Mouse (Mus musculus) CH12.LX (cell line): ENCODE measurements around the gene Zscan4f. TPM values are rescaled to one million over a fixed set of nuclear protein-coding genes. Genes with fewer than 3 reads are reported as not detected.
"Not testable (repeated sequence)": the region's sequence is repeated elsewhere in the genome, so short reads cannot be mapped to it uniquely, and the experiment has no call there.

ENCODE experiments used
- DNase-seq: peaks from one replicate; pipeline ENCODE4 v3.0.0-alpha.2; 2013; ENCODE audit errors: extremely low read depth
- H3K27ac ChIP-seq: 2 replicates; pipeline ENCODE4 v1.5.1; 2012; ENCODE audit warnings: low read depth, mild to moderate bottlenecking, control low read depth, moderate library complexity; ENCODE audit not compliant: insufficient read depth
- H3K27me3 ChIP-seq: replicated peaks from 2 replicates; pipeline ENCODE3; 2012; ENCODE audit warnings: inconsistent platforms
- H3K36me3 ChIP-seq, 2 experiments: replicated peaks in 1 of 2; 2 replicates each; pipeline versions ENCODE3 to v1.6.1; 2012; ENCODE audit warnings: inconsistent platforms in 1 of 2, low read length in 1 of 2, mild to moderate bottlenecking in 1 of 2, mixed read lengths in 1 of 2, moderate library complexity in 1 of 2; ENCODE audit not compliant: control insufficient read depth in 1 of 2, insufficient read depth in 1 of 2
- H3K4me1 ChIP-seq, 2 experiments: 2 replicates each; pipeline ENCODE4 v1.6.1; 2012; ENCODE audit warnings: inconsistent platforms in 1 of 2, moderate library complexity in 1 of 2; ENCODE audit not compliant: insufficient read depth in 2 of 2, control insufficient read depth in 1 of 2
- H3K4me2 ChIP-seq: 2 replicates; pipeline ENCODE4 v1.6.1; 2012; ENCODE audit warnings: low read depth, mild to moderate bottlenecking, control low read depth; ENCODE audit not compliant: poor library complexity, insufficient read depth, severe bottlenecking
- H3K4me3 ChIP-seq, 3 experiments: fragments of 150-350 bp in 1 of 3; sonication (generic) in 1 of 3; replicated peaks in 1 of 3; 2 replicates each; pipeline versions ENCODE3 to v1.5.1; 2011 to 2012; ENCODE audit warnings: low read depth in 2 of 3, low read length in 2 of 3, mild to moderate bottlenecking in 2 of 3, moderate library complexity in 2 of 3, control low read depth in 1 of 3, improper control_type of control experiment in 1 of 3, inconsistent platforms in 1 of 3, mixed read lengths in 1 of 3; ENCODE audit not compliant: poor library complexity in 1 of 3
- H3K79me2 ChIP-seq: replicated peaks from 2 replicates; pipeline ENCODE4 v1.6.1; 2012; ENCODE audit warnings: mild to moderate bottlenecking, moderate library complexity; ENCODE audit not compliant: control insufficient read depth, poor library complexity, insufficient read depth, severe bottlenecking; ENCODE audit errors: extremely low read depth
- H3K9ac ChIP-seq: 2 replicates; pipeline ENCODE4 v1.6.1; 2012; ENCODE audit warnings: low read depth, mild to moderate bottlenecking, control low read depth, moderate library complexity; ENCODE audit not compliant: insufficient read depth
- H3K9me3 ChIP-seq: replicated peaks from 2 replicates; pipeline ENCODE3; 2012; ENCODE audit warnings: low read length, inconsistent platforms, mixed read lengths
- dilution Hi-C: fragments of 300-500 bp; cut with MboI; formaldehyde crosslinking; loops from 2 replicates; pipeline ENCODE4 v1.14.3; 2020; ENCODE audit warnings: low sequenced_read_pairs; ENCODE audit not compliant: extremely low pct_unique_long_range_greater_than_20kb, extremely low pct_ligation_motif_present
- in situ Hi-C: fragments of 300-500 bp; cut with MboI; formaldehyde crosslinking; loops from 3 replicates; pipeline ENCODE4 v1.14.3; 2019; ENCODE audit warnings: low sequenced_read_pairs, low pct_ligation_motif_present, low pct_unique_long_range_greater_than_20kb, mixed read lengths
- polyA plus RNA-seq: library from polyadenylated mRNA; unstranded; fragments of >175 nt; gene quantifications from 2 replicates; pipeline ENCODE4 v1.2.1, GENCODE M21; 2012; ENCODE audit warnings: low read depth; ENCODE audit not compliant: insufficient read length
- total RNA-seq, 2 experiments: library from RNA; depleted of rRNA; stranded (reverse); fragments of 300-350 nt in 1 of 2; fragments of >200 nt in 1 of 2; gene quantifications; 2 replicates each; pipeline ENCODE4 v1.2.3; 2012 to 2014

Zscan4f gene
- total RNA-seq (2012; rRNA removed) (0.13 TPM in 1 of 2 replicates, not detected in the other), total RNA-seq (2014; rRNA removed) (not detected in 2 replicates), polyA plus RNA-seq (not detected in 2 replicates)

DNA sequence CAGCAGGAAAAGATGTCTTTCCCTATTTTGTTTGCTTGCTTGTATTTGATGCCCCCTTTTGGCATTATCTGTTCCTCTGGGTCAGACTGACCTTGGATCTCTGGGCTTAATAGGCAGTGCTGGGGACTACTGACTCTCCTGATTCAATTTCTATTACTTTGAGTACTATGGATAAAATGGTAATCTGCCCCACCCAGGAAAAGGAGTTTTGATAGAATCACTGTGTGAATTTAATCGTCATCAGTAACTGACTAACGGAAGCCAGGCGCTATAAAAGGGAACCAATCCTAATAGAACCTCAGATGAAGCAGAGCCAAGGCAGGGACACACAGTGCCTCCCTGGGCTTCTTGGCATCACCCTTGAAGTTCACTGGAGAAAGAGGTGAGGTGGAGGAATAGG is at the start of gene Zscan4f:
TSS of gene Zscan4f (plus strand) at position 301 of the 400 bp plus-strand sequence.
- H3K4me1 ChIP-seq, H3K27me3 ChIP-seq, H3K27ac ChIP-seq, H3K4me3 ChIP-seq, H3K4me2 ChIP-seq, H3K36me3 ChIP-seq, dilution Hi-C loops, H3K9ac ChIP-seq, DNase-seq, H3K79me2 ChIP-seq, in situ Hi-C loops, H3K9me3 ChIP-seq: not testable (repeated sequence)

- H3K9ac ChIP-seq, in situ Hi-C loops, DNase-seq, H3K36me3 ChIP-seq, H3K4me2 ChIP-seq, H3K79me2 ChIP-seq, H3K4me1 ChIP-seq, H3K9me3 ChIP-seq, H3K27ac ChIP-seq, H3K27me3 ChIP-seq, dilution Hi-C loops, H3K4me3 ChIP-seq: not testable (repeated sequence)
Observed at GRCm38 (mm10) chr7:11384641-11385040, 13.1 kb upstream of the Zscan4f start.

Other genes starting within 250 kb of the Zscan4f start
- gene Zscan4d, start 231.8 kb upstream of the Zscan4f start, total RNA-seq (2012; rRNA removed) = not detected in 2 replicates
- gene Zscan4d, start 231.8 kb upstream of the Zscan4f start, total RNA-seq (2014; rRNA removed) = not detected in 2 replicates
- gene Zscan4d, start 231.8 kb upstream of the Zscan4f start, polyA plus RNA-seq = not detected in 2 replicates
- gene Zscan4e, start 87.2 kb upstream of the Zscan4f start, total RNA-seq (2012; rRNA removed) = not detected in 2 replicates
- not detected in 2 replicates for gene Zscan4e, start 87.2 kb upstream of the Zscan4f start, total RNA-seq (2014; rRNA removed)
- gene Zscan4e, start 87.2 kb upstream of the Zscan4f start, polyA plus RNA-seq = not detected in 2 replicates
- 0.08 TPM in 1 of 2 replicates, not detected in the other for gene Zscan4-ps2, start 116.4 kb downstream of the Zscan4f start, total RNA-seq (2012; rRNA removed)
- gene Zscan4-ps2, start 116.4 kb downstream of the Zscan4f start, total RNA-seq (2014; rRNA removed) = 0.12 TPM in 1 of 2 replicates, not detected in the other
- gene Zscan4-ps2, start 116.4 kb downstream of the Zscan4f start, polyA plus RNA-seq = not detected in 2 replicates
- not detected in 2 replicates for gene Zscan4-ps3, start 211.4 kb downstream of the Zscan4f start, total RNA-seq (2012; rRNA removed)
- gene Zscan4-ps3, start 211.4 kb downstream of the Zscan4f start, total RNA-seq (2014; rRNA removed) = not detected in 2 replicates
- not detected in 2 replicates for gene Zscan4-ps3, start 211.4 kb downstream of the Zscan4f start, polyA plus RNA-seq